Mouse (Mus musculus): ENCODE data around the gene Nek7. TPM values are rescaled to one million over a fixed set of nuclear protein-coding genes. Genes with fewer than 3 reads are reported as not detected.

Nek7 gene
- total and polyA plus RNA-seq, 3 experiments: 4.7 to 9.1 TPM; not detected in 1

DNA sequence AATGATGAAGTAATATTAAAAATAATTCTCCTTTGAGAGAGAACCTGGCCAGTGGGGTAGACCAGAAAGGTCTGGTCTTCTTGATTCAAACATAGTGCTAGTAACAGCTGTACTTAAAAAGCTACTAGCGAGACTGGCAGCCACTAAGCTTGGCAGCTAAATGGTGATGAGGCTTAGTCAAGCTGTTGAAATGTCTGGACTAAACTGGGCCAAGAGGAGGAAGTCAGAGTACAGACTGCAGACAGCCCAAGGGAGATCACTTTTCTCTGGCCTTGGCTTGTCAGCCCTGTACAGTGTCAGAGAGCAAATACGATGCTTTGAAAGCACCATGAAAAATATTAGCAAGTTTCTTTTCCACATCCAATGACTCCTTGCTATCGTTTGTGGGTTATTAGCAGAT, 2.5 kb upstream of the Nek7 start:
- Histone ChIP-seq H3K9me3 (replicated peaks; ENCODE audit: insufficient read depth, low read length) (no peaks in the 10 kb centered on the region), H3K79me2 (ENCODE audit: control insufficient read depth, insufficient read depth, low read length, poor library complexity) (peaks cover 3% of the 10 kb centered on the region), H3K27me3 (ENCODE audit: control insufficient read depth in 1 of 2, insufficient read depth in 2 of 2, low read length in 2 of 2) (no peaks in the 10 kb centered on the region; a peak in 1 of 4 replicates), H3K36me3 (ENCODE audit: control insufficient read depth in 1 of 2, insufficient read depth in 2 of 2, low read length in 2 of 2) (peaks cover 0 to 7% of the 10 kb centered on the region in 2 experiments; a peak in 2 of 4 replicates), H3K9ac (ENCODE audit: control insufficient read depth, low read depth, low read length, poor library complexity, severe bottlenecking) (no peak overlapping the region), H3K4me3 (ENCODE audit: control insufficient read depth in 1 of 2, insufficient read depth in 1 of 2, low read depth in 2 of 2, low read length in 2 of 2) (no peak overlapping the region), H3K4me1 (ENCODE audit: control insufficient read depth in 1 of 2, insufficient read depth in 2 of 2, low read length in 2 of 2) (peaks cover 0 to 4% of the 10 kb centered on the region in 2 experiments; a peak in 3 of 4 replicates), H3K27ac (ENCODE audit: control insufficient read depth, low read depth, low read length) (no peak overlapping the region)
- TF ChIP-seq E2F4 (IDR thresholded peaks at IDR 0.05; ENCODE audit: borderline replicate concordance, low read depth, low read length) (no peak), CTCF (IDR thresholded peaks at IDR 0.05 in 2 of 3, conservative IDR thresholded peaks at IDR 0.05 in 1 of 3; ENCODE audit: control insufficient read depth in 1 of 3, insufficient read depth in 1 of 3, low read depth in 2 of 3, low read length in 3 of 3, poor library complexity in 1 of 3, severe bottlenecking in 1 of 3) (no peak), USF2 (IDR thresholded peaks at IDR 0.05; ENCODE audit: borderline replicate concordance in 1 of 2, insufficient read depth in 1 of 2, low read depth in 1 of 2, low read length in 2 of 2) (no peak), MAX (IDR thresholded peaks at IDR 0.05; ENCODE audit: low read length) (no peak), KAT2A (conservative IDR thresholded peaks at IDR 0.05; ENCODE audit: low read depth, low read length) (no peak), TCF12 (IDR thresholded peaks at IDR 0.05; ENCODE audit: low read depth, low read length) (no peak), MYB (IDR thresholded peaks at IDR 0.05; ENCODE audit: low read depth, low read length) (no peak), ZMIZ1 (IDR thresholded peaks at IDR 0.05; ENCODE audit: low read depth, low read length) (no peak), TAL1 (IDR thresholded peaks at IDR 0.05; ENCODE audit: low read length) (no peak), MXI1 (IDR thresholded peaks at IDR 0.05; ENCODE audit: low read depth, low read length) (no peak), SIN3A (IDR thresholded peaks at IDR 0.05; ENCODE audit: low read length) (no peak), MYC (IDR thresholded peaks at IDR 0.05; ENCODE audit: low read depth, low read length) (no peak), NRF1 (IDR thresholded peaks at IDR 0.05; ENCODE audit: insufficient read depth, low read depth, low read length, poor library complexity, severe bottlenecking) (no peak), ZKSCAN1 (IDR thresholded peaks at IDR 0.05; ENCODE audit: low read depth, low read length) (no peak), MEF2A (IDR thresholded peaks at IDR 0.05; ENCODE audit: extremely low read depth, insufficient replicate concordance, low read depth, low read length, poor library complexity, severe bottlenecking) (no peak), EP300 (IDR thresholded peaks at IDR 0.05; ENCODE audit: low read depth in 1 of 2, low read length in 2 of 2) (no peak), CHD1 (IDR thresholded peaks at IDR 0.05; ENCODE audit: low read depth, low read length) (no peak), HCFC1 (IDR thresholded peaks at IDR 0.05; ENCODE audit: low read depth, low read length) (no peak), CHD2 (IDR thresholded peaks at IDR 0.05; ENCODE audit: low read length) (no peak)
- no peak for DNase-seq (ENCODE audit: low read depth, low spot score)
